Mouse (Mus musculus) heart, postnatal 36 days (tissue): ENCODE data around the gene Cacna2d1. TPM values are rescaled to one million over a fixed set of nuclear protein-coding genes. Genes with fewer than 3 reads are reported as not detected.

Experiments used
- DNase-seq, 2 experiments: peaks; one replicate each; pipeline ENCODE4 v3.0.0; 2021 to 2022
- intact Hi-C: fragments of 180-260 bp; cut with DNase I; formaldehyde crosslinking; loops from one replicate; pipeline ENCODE4 v1.15.1; 2025
- total RNA-seq, 2 experiments: library from RNA; stranded (reverse); gene quantifications; 2 replicates each; pipeline ENCODE4 v1.2.3; 2021

The Cacna2d1 gene
- total RNA-seq, 2 experiments from 2014 or later = 95.3 to 107 TPM

- intact Hi-C loops = no loop called here
- DNase-seq = peak; percentile 69
Observed at GRCm38 (mm10) chr5:16237972-16238371, 303.5 kb downstream of the Cacna2d1 start.

GRCm38 (mm10) chr5:16240255-16240654 is 305.8 kb downstream of the Cacna2d1 start:
- intact Hi-C loops = no loop called here
- no peak for DNase-seq

- intact Hi-C loops = no loop called here
- DNase-seq = no peak
Observed at GRCm38 (mm10) chr5:16243599-16243998, 309.1 kb downstream of the Cacna2d1 start.

- no peak for DNase-seq
- intact Hi-C loops = no loop called here
Observed at GRCm38 (mm10) chr5:16252738-16253513, 318.4 kb downstream of the Cacna2d1 start.

- intact Hi-C loops = no loop called here
- DNase-seq = no peak
Observed at GRCm38 (mm10) chr5:16253768-16254167, 319.3 kb downstream of the Cacna2d1 start.

- intact Hi-C loops = no loop called here
- DNase-seq = no peak
Observed at GRCm38 (mm10) chr5:16265385-16265784, 330.9 kb downstream of the Cacna2d1 start.

- DNase-seq = no peak
- intact Hi-C loops = no loop called here
Observed at GRCm38 (mm10) chr5:16277058-16277457, 342.6 kb downstream of the Cacna2d1 start.

GRCm38 (mm10) chr5:16281229-16281628 is 346.7 kb downstream of the Cacna2d1 start:
- intact Hi-C loops = no loop called here

GRCm38 (mm10) chr5:16293223-16293622 is 358.7 kb downstream of the Cacna2d1 start:
- intact Hi-C loops = loop anchor here (5.0 to 10.0 kb wide), 3 partner anchors 188 to 588 kb away; no protein-coding TSS in a partner anchor
- peak in 1 of 2 experiments; percentile 25 for DNase-seq

More at GRCm38 (mm10) chr5:16281229-16281628, 346.7 kb downstream of the Cacna2d1 start:
- DNase-seq = no peak

- no peak for DNase-seq
- intact Hi-C loops = loop anchor here (5.0 to 10.0 kb wide), 3 partner anchors 189 to 589 kb away; no protein-coding TSS in a partner anchor
Observed at GRCm38 (mm10) chr5:16293825-16294224, 359.3 kb downstream of the Cacna2d1 start.

GRCm38 (mm10) chr5:16294708-16295107 is 360.2 kb downstream of the Cacna2d1 start:
- DNase-seq = no peak
- intact Hi-C loops = loop anchor here (5.0 to 10.0 kb wide), 3 partner anchors 190 to 590 kb away; no protein-coding TSS in a partner anchor

GRCm38 (mm10) chr5:16297170-16297771 is 362.8 kb downstream of the Cacna2d1 start:
- intact Hi-C loops = loop anchor here (10.0 kb wide), 2 partner anchors 192 to 592 kb away; no protein-coding TSS in a partner anchor
- no peak for DNase-seq

- no peak for DNase-seq
- intact Hi-C loops = loop anchor here (10.0 kb wide), 2 partner anchors 195 to 595 kb away; no protein-coding TSS in a partner anchor
Observed at GRCm38 (mm10) chr5:16299631-16300030, 365.1 kb downstream of the Cacna2d1 start.

- DNase-seq = peak; percentile 42 to 68
- intact Hi-C loops = loop anchor here (2.0 kb wide), 1 partner anchor 559 kb away; no protein-coding TSS in a partner anchor
Observed at GRCm38 (mm10) chr5:16309168-16310006, 374.9 kb downstream of the Cacna2d1 start.

GRCm38 (mm10) chr5:16314242-16314641 is 379.8 kb downstream of the Cacna2d1 start:
- DNase-seq = no peak
- intact Hi-C loops = no loop called here

GRCm38 (mm10) chr5:16315983-16316390 is 381.5 kb downstream of the Cacna2d1 start:
- no peak for DNase-seq
- intact Hi-C loops = no loop called here

- no peak for DNase-seq
- intact Hi-C loops = no loop called here
Observed at GRCm38 (mm10) chr5:16317680-16318242, 383.3 kb downstream of the Cacna2d1 start.

GRCm38 (mm10) chr5:16326610-16327009 is 392.1 kb downstream of the Cacna2d1 start:
- DNase-seq = no peak
- intact Hi-C loops = no loop called here

- no peak for DNase-seq
- intact Hi-C loops = no loop called here
Observed at GRCm38 (mm10) chr5:16345393-16345792, 410.9 kb downstream of the Cacna2d1 start.

GRCm38 (mm10) chr5:16355816-16356215 is 421.3 kb downstream of the Cacna2d1 start:
- intact Hi-C loops = no loop called here

More at GRCm38 (mm10) chr5:16355816-16356215, 421.3 kb downstream of the Cacna2d1 start:
- no peak for DNase-seq
